Comparison of ENCODE assay signal across 18 mouse cellular contexts in the genomic region with DNA sequence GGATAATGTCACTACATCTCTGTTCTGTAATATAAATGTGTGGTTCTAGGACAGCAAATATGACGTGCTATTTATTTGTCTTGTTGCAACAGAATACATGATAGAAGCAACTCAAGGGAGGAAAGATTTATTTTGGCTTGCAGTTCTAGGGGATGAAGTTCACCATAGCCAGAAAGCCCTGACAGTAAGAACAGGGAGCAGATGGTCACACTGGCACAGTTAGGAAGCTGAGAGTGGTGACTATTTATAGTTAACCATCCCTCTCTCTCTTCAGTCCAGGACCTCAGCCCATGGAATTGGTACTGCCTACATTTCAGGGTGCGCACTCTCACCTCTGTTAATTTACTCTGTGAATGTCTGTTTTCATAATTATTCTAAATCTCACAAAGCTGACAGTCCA.
DNase-seq lines count a peak whose midpoint lies in the region; ATAC-seq lines count a peak whose summit lies in the region.
"Had no signal": no experiment of that assay in that cellular context is flagged by ENCODE, and none has a peak within 500 bp of the region (broad histone marks: within the 10 kb centered on the region; RNA-seq: fewer than 3 reads in every experiment).

No protein-coding gene starts in this region.

- intact Hi-C loops in heart, postnatal 14 days (cut with DNase I) = no loop called here

- no peak for DNase-seq in cerebellum, adult 8-10 months
- DNase-seq in heart, adult 11 months = peak; percentile 37
- DNase-seq in heart, postnatal 14 days = no peak
- peak; percentile 69 for DNase-seq in brain, adult 2 months (ENCODE audit: low read depth, low spot score)
- DNase-seq: adrenal gland, adult 8-10 months; adrenal gland, postnatal 14 days; adrenal gland, postnatal 36 days; B cell, adult 2 months; cerebellum, adult 11-12 months; cerebellum, postnatal 14 days; cerebellum, postnatal 36 days; embryo, embryonic 11 days had no signal

- ATAC-seq in cerebellum, adult (ENCODE audit: insufficient number of reproducible peaks, low FRiP score, low TSS enrichment) = peak; percentile 67; the same call in 1 of the 2 replicates
- ATAC-seq: activated CD4-positive, CD25-positive, alpha-beta regulatory T cell, adult 4 months; CD4-positive, CD25-positive, alpha-beta regulatory T cell, adult 4 months; forebrain, embryonic 14.5 days; forebrain, embryonic 16.5 days; Patski had no signal

Comparison
In these comparisons a context has a peak if more than half of its experiments do, and no peak if none do; other contexts are left out.
1. DNase-seq: peak in heart, adult 11 months (single experiment) and brain, adult 2 months (single experiment); none in cerebellum, adult 8-10 months (single experiment) and heart, postnatal 14 days (0 of 2).